Mouse (Mus musculus) limb, embryonic 11.5 days (tissue): ENCODE data around the gene Ift80. TPM values are rescaled to one million over a fixed set of nuclear protein-coding genes. Genes with fewer than 3 reads are reported as not detected.
"Not testable (repeated sequence)": the region's sequence is repeated elsewhere in the genome, so short reads cannot be mapped to it uniquely, and the experiment has no call there.

Source experiments
- ATAC-seq: fragments of 200-750 bp; cut with Nextera tagmentation; 2 replicates; pipeline ENCODE4 v1.8.0; 2017; ENCODE audit warnings: low read depth; ENCODE audit not compliant: insufficient number of reproducible peaks, low FRiP score, low TSS enrichment
- DNase-seq: peaks from one replicate; pipeline ENCODE4 v3.0.0-alpha.2; 2015; ENCODE audit warnings: low spot score
- H3K27ac ChIP-seq: fragments of 300-500 bp; sonication (generic); replicated peaks from 2 replicates; pipeline ENCODE4 v1.5.1; 2014; ENCODE audit warnings: low read depth, mild to moderate bottlenecking, low read length
- H3K27me3 ChIP-seq: fragments of 300-500 bp; sonication (generic); 2 replicates; pipeline ENCODE4 v1.6.1; 2014; ENCODE audit warnings: mild to moderate bottlenecking, low read length, mixed read lengths; ENCODE audit not compliant: control insufficient read depth, insufficient read depth
- H3K36me3 ChIP-seq: fragments of 300-500 bp; sonication (generic); 2 replicates; pipeline ENCODE4 v1.6.1; 2014; ENCODE audit warnings: mild to moderate bottlenecking, low read length, moderate library complexity, mixed read lengths; ENCODE audit not compliant: control insufficient read depth, insufficient read depth
- H3K4me1 ChIP-seq: fragments of 300-500 bp; sonication (generic); 2 replicates; pipeline ENCODE4 v1.6.1; 2014; ENCODE audit warnings: low read length, mixed read lengths; ENCODE audit not compliant: control insufficient read depth, insufficient read depth
- H3K4me2 ChIP-seq: fragments of 300-500 bp; sonication (generic); 2 replicates; pipeline ENCODE4 v1.6.1; 2014; ENCODE audit warnings: low read depth, mild to moderate bottlenecking, moderate library complexity; ENCODE audit not compliant: severe bottlenecking
- H3K4me3 ChIP-seq: fragments of 300-500 bp; sonication (generic); 2 replicates; pipeline ENCODE4 v1.5.1; 2014; ENCODE audit warnings: low read depth, low read length
- H3K9ac ChIP-seq: fragments of 300-500 bp; sonication (generic); 2 replicates; pipeline ENCODE4 v1.6.1; 2014; ENCODE audit warnings: mild to moderate bottlenecking, low read length
- H3K9me3 ChIP-seq: fragments of 300-500 bp; sonication (generic); 2 replicates; pipeline ENCODE4 v1.6.1; 2016; ENCODE audit warnings: low read length; ENCODE audit not compliant: control insufficient read depth
- WGBS: fragments of 180-500 bp; shearing (Covaris S2); extraction: QIAGEN DNeasy Blood & Tissue Kit; methylation state at CpG from one replicate; pipeline ENCODE4 v1.1.7; 2014; 5-methylcytosine and 5-hydroxymethylcytosine counted together
- polyA plus RNA-seq: library from polyadenylated mRNA; unstranded; fragments of >200 nt; fragmentation: Nextera tagmentation; extraction: Ambion mirVana; gene quantifications from 2 replicates; pipeline ENCODE4 v1.2.1, GENCODE M21; 2014

Gene Ift80
- polyA plus RNA-seq, 1 experiment from 2014 or later: 22.1 TPM

GRCm38 (mm10) chr3:68957413-68957812, 47.0 kb downstream of the Ift80 start:
- Histone ChIP-seq H3K9me3 (no peaks in the 10 kb centered on the region), H3K9ac (no peak overlapping the region), H3K4me2 (no peak overlapping the region), H3K27me3 (no peaks in the 10 kb centered on the region), H3K4me3 (no peak overlapping the region), H3K4me1 (no peaks in the 10 kb centered on the region), H3K27ac (no peak overlapping the region), H3K36me3 (no peaks in the 10 kb centered on the region)
- WGBS: 90% methylated on average over 3 of the region's 3 CpGs
- DNase-seq (no peak), ATAC-seq (no peak)

GRCm38 (mm10) chr3:68956454-68956853, 47.9 kb downstream of the Ift80 start:
- Histone ChIP-seq H3K4me2 (no peak overlapping the region), H3K27ac (no peak overlapping the region), H3K36me3 (no peaks in the 10 kb centered on the region), H3K4me1 (no peaks in the 10 kb centered on the region), H3K4me3 (no peak overlapping the region), H3K9me3 (no peaks in the 10 kb centered on the region), H3K9ac (no peak overlapping the region), H3K27me3 (no peaks in the 10 kb centered on the region)
- WGBS: 54% methylated on average over 4 of the region's 4 CpGs
- no peak for DNase-seq
- ATAC-seq: no peak

GRCm38 (mm10) chr3:68954487-68954886, 49.9 kb downstream of the Ift80 start:
- no peaks in the 10 kb centered on the region for H3K4me1 ChIP-seq
- no peak overlapping the region for H3K27ac ChIP-seq
- DNase-seq (no peak), ATAC-seq (no peak)
- H3K27me3 ChIP-seq: no peaks in the 10 kb centered on the region
- H3K9ac ChIP-seq: no peak overlapping the region
- H3K4me2 ChIP-seq: no peak overlapping the region
- H3K9me3 ChIP-seq: no peaks in the 10 kb centered on the region
- no peak overlapping the region for H3K4me3 ChIP-seq
- whole genome bisulfite sequencing: 62% methylated on average over 6 of the region's 6 CpGs
- H3K36me3 ChIP-seq: no peaks in the 10 kb centered on the region

GRCm38 (mm10) chr3:68952707-68953106, 51.7 kb downstream of the Ift80 start:
- no peak for DNase-seq
- Histone ChIP-seq H3K4me1 (no peaks in the 10 kb centered on the region), H3K4me3 (no peak overlapping the region), H3K9ac (no peak overlapping the region), H3K9me3 (no peaks in the 10 kb centered on the region), H3K36me3 (no peaks in the 10 kb centered on the region), H3K27ac (no peak overlapping the region), H3K4me2 (no peak overlapping the region), H3K27me3 (no peaks in the 10 kb centered on the region)
- 91% methylated on average over 5 of the region's 5 CpGs for WGBS
- no peak for ATAC-seq

GRCm38 (mm10) chr3:68951971-68952370, 52.4 kb downstream of the Ift80 start:
- 92% methylated on average over 11 of the region's 11 CpGs for WGBS
- not testable (repeated sequence) for H3K9ac ChIP-seq, DNase-seq, H3K36me3 ChIP-seq, H3K4me2 ChIP-seq, H3K27ac ChIP-seq, H3K27me3 ChIP-seq, ATAC-seq, H3K9me3 ChIP-seq, H3K4me3 ChIP-seq, H3K4me1 ChIP-seq

- no peak overlapping the region for H3K27ac ChIP-seq
- 93% methylated on average over 8 of the region's 8 CpGs for WGBS
- H3K4me1 ChIP-seq: no peaks in the 10 kb centered on the region
- ATAC-seq: no peak
- H3K27me3 ChIP-seq: no peaks in the 10 kb centered on the region
- no peak for DNase-seq
- H3K9me3 ChIP-seq: no peaks in the 10 kb centered on the region
- H3K4me3 ChIP-seq: no peak overlapping the region
- H3K9ac ChIP-seq: no peak overlapping the region
- H3K36me3 ChIP-seq: no peaks in the 10 kb centered on the region
- H3K4me2 ChIP-seq: no peak overlapping the region
Measured at GRCm38 (mm10) chr3:68949381-68949780, 55.0 kb downstream of the Ift80 start.

GRCm38 (mm10) chr3:68948918-68949317, 55.5 kb downstream of the Ift80 start:
- H3K4me1 ChIP-seq: no peaks in the 10 kb centered on the region
- 55% methylated on average over 2 of the region's 2 CpGs for WGBS
- no peak overlapping the region for H3K9ac ChIP-seq
- no peak overlapping the region for H3K4me3 ChIP-seq
- no peak overlapping the region for H3K4me2 ChIP-seq
- H3K36me3 ChIP-seq: no peaks in the 10 kb centered on the region
- ATAC-seq (no peak), DNase-seq (no peak)
- no peak overlapping the region for H3K27ac ChIP-seq
- H3K9me3 ChIP-seq: no peaks in the 10 kb centered on the region
- no peaks in the 10 kb centered on the region for H3K27me3 ChIP-seq

- Histone ChIP-seq H3K36me3 (no peaks in the 10 kb centered on the region), H3K4me3 (no peak overlapping the region), H3K27ac (no peak overlapping the region), H3K9ac (no peak overlapping the region), H3K9me3 (no peaks in the 10 kb centered on the region), H3K27me3 (no peaks in the 10 kb centered on the region), H3K4me2 (no peak overlapping the region), H3K4me1 (no peaks in the 10 kb centered on the region)
- no peak for ATAC-seq
- 92% methylated on average over 6 of the region's 6 CpGs for WGBS
- DNase-seq: no peak
Measured at GRCm38 (mm10) chr3:68941867-68942266, 62.5 kb downstream of the Ift80 start.

- WGBS: 93% methylated on average over 2 of the region's 2 CpGs
- no peaks in the 10 kb centered on the region for H3K9me3 ChIP-seq
- H3K4me3 ChIP-seq: no peak overlapping the region
- H3K27me3 ChIP-seq: no peaks in the 10 kb centered on the region
- no peak overlapping the region for H3K9ac ChIP-seq
- no peak overlapping the region for H3K4me2 ChIP-seq
- ATAC-seq: no peak
- no peak for DNase-seq
- H3K27ac ChIP-seq: no peak overlapping the region
- H3K36me3 ChIP-seq: peaks cover 2% of the 10 kb centered on the region; the same call in 1 of the 2 replicates
- no peaks in the 10 kb centered on the region for H3K4me1 ChIP-seq
Measured at GRCm38 (mm10) chr3:68940311-68940710, 64.1 kb downstream of the Ift80 start.
